Mouse (Mus musculus): ENCODE data around the gene Tsc1. TPM values are rescaled to one million over a fixed set of nuclear protein-coding genes. Genes with fewer than 3 reads are reported as not detected.
A peak's percentile ranks its signal among the peaks of the same experiment; 100 is the strongest.

Tsc1 gene
- 4.1 and 6.5 TPM in 2 replicates for polyA plus RNA-seq (2012)

GRCm38 (mm10) chr2:28640461-28641424 is at the start of gene Tsc1:
TSS of gene Tsc1 (plus strand) at chr2:28641228.
- TF ChIP-seq GATA1 (IDR thresholded peaks at IDR 0.05; ENCODE audit: low read length) = no peak

- no peak for TF ChIP-seq GATA1 (IDR thresholded peaks at IDR 0.05; ENCODE audit: low read length)
These were observed 49.5 kb upstream of the Tsc1 start for GRCm38 (mm10) chr2:28591479-28591878.

GRCm38 (mm10) chr2:28592809-28593208 is 48.2 kb upstream of the Tsc1 start:
- no peak for TF ChIP-seq GATA1 (IDR thresholded peaks at IDR 0.05; ENCODE audit: low read length)

GRCm38 (mm10) chr2:28596021-28596420 is 45.0 kb upstream of the Tsc1 start:
- peak; percentile 21 for TF ChIP-seq GATA1 (IDR thresholded peaks at IDR 0.05; ENCODE audit: low read length)

- TF ChIP-seq GATA1 (IDR thresholded peaks at IDR 0.05; ENCODE audit: low read length) = no peak
These were observed 44.0 kb upstream of the Tsc1 start for GRCm38 (mm10) chr2:28596998-28597397.

GRCm38 (mm10) chr2:28597733-28598547 is 43.1 kb upstream of the Tsc1 start:
- TF ChIP-seq GATA1 (IDR thresholded peaks at IDR 0.05; ENCODE audit: low read length) = peak; percentile 97

- no peak for TF ChIP-seq GATA1 (IDR thresholded peaks at IDR 0.05; ENCODE audit: low read length)
These were observed 42.1 kb upstream of the Tsc1 start for GRCm38 (mm10) chr2:28598692-28599568.

- TF ChIP-seq GATA1 (IDR thresholded peaks at IDR 0.05; ENCODE audit: low read length) = no peak
These were observed 41.5 kb upstream of the Tsc1 start for GRCm38 (mm10) chr2:28599569-28599900.

GRCm38 (mm10) chr2:28601720-28602590 is 39.1 kb upstream of the Tsc1 start:
- peak; percentile 96 for TF ChIP-seq GATA1 (IDR thresholded peaks at IDR 0.05; ENCODE audit: low read length)

GRCm38 (mm10) chr2:28603542-28603941 is 37.5 kb upstream of the Tsc1 start:
- TF ChIP-seq GATA1 (IDR thresholded peaks at IDR 0.05; ENCODE audit: low read length) = no peak

GRCm38 (mm10) chr2:28605789-28606541 is 35.1 kb upstream of the Tsc1 start:
- TF ChIP-seq GATA1 (IDR thresholded peaks at IDR 0.05; ENCODE audit: low read length) = no peak

GRCm38 (mm10) chr2:28606601-28607340 is 34.3 kb upstream of the Tsc1 start:
- TF ChIP-seq GATA1 (IDR thresholded peaks at IDR 0.05; ENCODE audit: low read length) = no peak

All from G1E-ER4 (cell line).